Mouse (Mus musculus): ENCODE results near the gene Gm17720. TPM values are rescaled to one million over a fixed set of nuclear protein-coding genes. Genes with fewer than 3 reads are reported as not detected.
"Not testable (repeated sequence)": the region's sequence is repeated elsewhere in the genome, so short reads cannot be mapped to it uniquely, and the experiment has no call there.

Gm17720 gene
- total and polyA plus RNA-seq, 2 experiments from 2014 or later: not detected

GRCm38 (mm10) chr8:110051208-110051607 is 51.3 kb downstream of the Gm17720 start:
- Histone ChIP-seq H3K4me2 (ENCODE audit: low read depth) (no peak overlapping the region), H3K36me3 (ENCODE audit: insufficient read depth) (no peaks in the 10 kb centered on the region), H3K27me3 (ENCODE audit: insufficient read depth, low read length) (no peaks in the 10 kb centered on the region), H3K9me3 (ENCODE audit: low read length) (no peaks in the 10 kb centered on the region), H3K4me1 (ENCODE audit: insufficient read depth) (no peaks in the 10 kb centered on the region), H3K4me3 (ENCODE audit: low read depth, low read length) (no peak overlapping the region), H3K9ac (no peak overlapping the region), H3K27ac (ENCODE audit: low read depth, low read length) (no peak overlapping the region)
- no peak for TF ChIP-seq CTCF (IDR thresholded peaks at IDR 0.05; ENCODE audit: low read depth)
- DNase-seq: no peak
- WGBS: 76% methylated on average over 6 of the region's 6 CpGs
- no peak for ATAC-seq

DNA sequence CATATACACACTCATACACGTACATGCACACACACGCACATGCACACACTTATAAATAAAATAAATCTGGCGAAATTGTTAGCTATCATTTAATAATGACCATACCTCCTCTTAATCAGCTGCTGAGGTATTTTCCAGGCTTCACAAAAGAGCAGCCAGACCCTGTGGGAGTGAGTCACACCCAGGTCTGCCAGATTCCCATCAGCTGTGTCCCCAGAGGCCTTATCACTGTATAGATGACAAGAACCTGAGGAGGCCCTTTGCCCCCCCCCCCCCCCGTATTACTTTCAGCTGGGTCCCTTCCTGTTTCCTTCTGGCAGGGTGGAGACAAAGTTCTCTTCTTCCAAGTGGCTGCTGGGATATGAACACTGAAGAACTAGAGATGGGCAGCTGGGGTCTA is 62.0 kb downstream of the Gm17720 start:
- Histone ChIP-seq H3K4me3 (ENCODE audit: low read depth, low read length) (no peak overlapping the region), H3K27me3 (ENCODE audit: insufficient read depth, low read length) (no peaks in the 10 kb centered on the region), H3K9ac (no peak overlapping the region), H3K9me3 (ENCODE audit: low read length) (no peaks in the 10 kb centered on the region), H3K36me3 (ENCODE audit: insufficient read depth) (no peaks in the 10 kb centered on the region), H3K4me1 (ENCODE audit: insufficient read depth) (no peaks in the 10 kb centered on the region), H3K4me2 (ENCODE audit: low read depth) (no peak overlapping the region), H3K27ac (ENCODE audit: low read depth, low read length) (no peak overlapping the region)
- DNase-seq (no peak), ATAC-seq (no peak)
- 83% methylated on average over 4 of the region's 4 CpGs for WGBS
- no peak for TF ChIP-seq CTCF (IDR thresholded peaks at IDR 0.05; ENCODE audit: low read depth)

- H3K27ac ChIP-seq (ENCODE audit: low read depth, low read length): no peak within 1 kb of the TSS
- 89% methylated on average over 5 of the region's 5 CpGs for WGBS
Measured at GRCm38 (mm10) chr8:110039659-110040058, 62.9 kb downstream of the Gm17720 start, which contains the start of gene Chst4. Gene Chst4 (minus strand): TSS chr8:110039740.

DNA sequence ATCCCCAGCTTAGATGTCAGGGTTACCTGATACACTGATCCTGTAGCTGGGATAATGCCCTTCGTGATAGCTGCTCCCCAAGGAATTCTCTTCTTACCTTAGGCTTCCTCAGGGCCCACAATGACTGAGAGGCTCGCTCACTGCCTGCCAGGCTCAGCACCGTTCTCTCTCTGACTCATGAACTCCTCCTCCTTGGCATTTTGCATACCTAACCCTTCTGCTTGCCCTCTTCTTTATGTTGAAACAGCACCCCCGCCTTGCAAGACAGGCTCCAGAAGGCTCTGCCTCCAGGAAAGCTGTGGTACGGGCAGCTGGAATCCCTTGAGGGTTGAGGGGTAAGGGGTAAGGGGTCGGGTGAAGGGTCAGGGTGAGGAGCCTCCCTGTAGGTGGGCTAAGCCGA is 63.3 kb downstream of the Gm17720 start:
- no peak overlapping the region for H3K4me2 ChIP-seq (ENCODE audit: low read depth)
- H3K27ac ChIP-seq (ENCODE audit: low read depth, low read length): no peak overlapping the region
- DNase-seq (no peak), ATAC-seq (no peak)
- no peaks in the 10 kb centered on the region for H3K36me3 ChIP-seq (ENCODE audit: insufficient read depth)
- H3K27me3 ChIP-seq (ENCODE audit: insufficient read depth, low read length): no peaks in the 10 kb centered on the region
- H3K4me3 ChIP-seq (ENCODE audit: low read depth, low read length): no peak overlapping the region
- no peak overlapping the region for H3K9ac ChIP-seq
- WGBS: 52% methylated on average over 7 of the region's 7 CpGs
- H3K9me3 ChIP-seq (ENCODE audit: low read length): no peaks in the 10 kb centered on the region
- no peak for TF ChIP-seq CTCF (IDR thresholded peaks at IDR 0.05; ENCODE audit: low read depth)
- no peaks in the 10 kb centered on the region for H3K4me1 ChIP-seq (ENCODE audit: insufficient read depth)

More at GRCm38 (mm10) chr8:110039659-110040058, 62.9 kb downstream of the Gm17720 start, which contains the start of gene Chst4:
- Histone ChIP-seq H3K4me2 (ENCODE audit: low read depth) (no peak within 1 kb of the TSS), H3K36me3 (ENCODE audit: insufficient read depth) (no peaks in the 10 kb centered on the region), H3K4me3 (ENCODE audit: low read depth, low read length) (no peak within 1 kb of the TSS), H3K4me1 (ENCODE audit: insufficient read depth) (no peaks in the 10 kb centered on the region), H3K27me3 (ENCODE audit: insufficient read depth, low read length) (no peaks in the 10 kb centered on the region), H3K9ac (no peak within 1 kb of the TSS), H3K9me3 (ENCODE audit: low read length) (no peaks in the 10 kb centered on the region)
- DNase-seq (no peak), ATAC-seq (no peak)
- no peak for TF ChIP-seq CTCF (IDR thresholded peaks at IDR 0.05; ENCODE audit: low read depth)

- Histone ChIP-seq H3K9ac (no peak overlapping the region), H3K4me2 (ENCODE audit: low read depth) (no peak overlapping the region), H3K36me3 (ENCODE audit: insufficient read depth) (no peaks in the 10 kb centered on the region), H3K27me3 (ENCODE audit: insufficient read depth, low read length) (no peaks in the 10 kb centered on the region), H3K4me1 (ENCODE audit: insufficient read depth) (no peaks in the 10 kb centered on the region), H3K27ac (ENCODE audit: low read depth, low read length) (no peak overlapping the region), H3K4me3 (ENCODE audit: low read depth, low read length) (no peak overlapping the region), H3K9me3 (ENCODE audit: low read length) (no peaks in the 10 kb centered on the region)
- WGBS: 30% methylated on average over 2 of the region's 2 CpGs
- ATAC-seq: no peak
- peak; percentile 12 for DNase-seq
- TF ChIP-seq CTCF (IDR thresholded peaks at IDR 0.05; ENCODE audit: low read depth): no peak
Measured at GRCm38 (mm10) chr8:110036156-110036555, 66.4 kb downstream of the Gm17720 start.

GRCm38 (mm10) chr8:110034331-110034730 is 68.2 kb downstream of the Gm17720 start:
- no peak for DNase-seq
- no peak overlapping the region for H3K4me3 ChIP-seq (ENCODE audit: low read depth, low read length)
- no peak for ATAC-seq
- no peak overlapping the region for H3K9ac ChIP-seq
- 48% methylated on average over 4 of the region's 4 CpGs for WGBS
- no peak for TF ChIP-seq CTCF (IDR thresholded peaks at IDR 0.05; ENCODE audit: low read depth)
- no peaks in the 10 kb centered on the region for H3K27me3 ChIP-seq (ENCODE audit: insufficient read depth, low read length)
- H3K4me1 ChIP-seq (ENCODE audit: insufficient read depth): no peaks in the 10 kb centered on the region
- no peaks in the 10 kb centered on the region for H3K9me3 ChIP-seq (ENCODE audit: low read length)
- no peaks in the 10 kb centered on the region for H3K36me3 ChIP-seq (ENCODE audit: insufficient read depth)
- no peak overlapping the region for H3K27ac ChIP-seq (ENCODE audit: low read depth, low read length)
- H3K4me2 ChIP-seq (ENCODE audit: low read depth): no peak overlapping the region

GRCm38 (mm10) chr8:110033771-110034170 is 68.8 kb downstream of the Gm17720 start:
- H3K9me3 ChIP-seq (ENCODE audit: low read length); H3K4me2 ChIP-seq (ENCODE audit: low read depth); H3K27ac ChIP-seq (ENCODE audit: low read depth, low read length); DNase-seq; H3K4me3 ChIP-seq (ENCODE audit: low read depth, low read length); H3K27me3 ChIP-seq (ENCODE audit: insufficient read depth, low read length); H3K4me1 ChIP-seq (ENCODE audit: insufficient read depth); ATAC-seq; H3K9ac ChIP-seq; H3K36me3 ChIP-seq (ENCODE audit: insufficient read depth): not testable (repeated sequence)
- 29% methylated on average over 8 of the region's 8 CpGs for WGBS

Other genes with a start within 250 kb of the Gm17720 start
- 9.8 and 13.6 TPM in 2 replicates for gene Phlpp2, start 234.2 kb downstream of the Gm17720 start, total RNA-seq (2014; rRNA removed)
- gene Phlpp2, start 234.2 kb downstream of the Gm17720 start, polyA plus RNA-seq (2015; fragmentation: Nextera tagmentation; extraction: Ambion mirVana): 1.7 and 2.9 TPM in 2 replicates
- gene Marveld3, start 140.6 kb downstream of the Gm17720 start, total RNA-seq (2014; rRNA removed): 0.69 and 0.76 TPM in 2 replicates
- gene Marveld3, start 140.6 kb downstream of the Gm17720 start, polyA plus RNA-seq (2015; fragmentation: Nextera tagmentation; extraction: Ambion mirVana): 0.64 and 1.4 TPM in 2 replicates
- not detected in 2 replicates for gene Tat, start 112.3 kb downstream of the Gm17720 start, total RNA-seq (2014; rRNA removed)
- not detected in 2 replicates for gene Tat, start 112.3 kb downstream of the Gm17720 start, polyA plus RNA-seq (2015; fragmentation: Nextera tagmentation; extraction: Ambion mirVana)
- gene Chst4, start 63.0 kb downstream of the Gm17720 start, total RNA-seq (2014; rRNA removed): not detected in 2 replicates
- gene Chst4, start 63.0 kb downstream of the Gm17720 start, polyA plus RNA-seq (2015; fragmentation: Nextera tagmentation; extraction: Ambion mirVana): not detected in 2 replicates
- gene Zfp612, start 23.0 kb downstream of the Gm17720 start, total RNA-seq (2014; rRNA removed): 13.1 and 19.6 TPM in 2 replicates
- gene Zfp612, start 23.0 kb downstream of the Gm17720 start, polyA plus RNA-seq (2015; fragmentation: Nextera tagmentation; extraction: Ambion mirVana): 8.2 and 13.6 TPM in 2 replicates
- gene Gm21964, start 1.5 kb downstream of the Gm17720 start, total RNA-seq (2014; rRNA removed): not detected in 2 replicates
- gene Gm21964, start 1.5 kb downstream of the Gm17720 start, polyA plus RNA-seq (2015; fragmentation: Nextera tagmentation; extraction: Ambion mirVana): not detected in 2 replicates
- gene Calb2, start 65.5 kb upstream of the Gm17720 start, total RNA-seq (2014; rRNA removed): 133 TPM in 2 replicates
- 177 and 286 TPM in 2 replicates for gene Calb2, start 65.5 kb upstream of the Gm17720 start, polyA plus RNA-seq (2015; fragmentation: Nextera tagmentation; extraction: Ambion mirVana)
- 21.9 and 24.9 TPM in 2 replicates for gene Cmtr2, start 112.9 kb upstream of the Gm17720 start, total RNA-seq (2014; rRNA removed)
- gene Cmtr2, start 112.9 kb upstream of the Gm17720 start, polyA plus RNA-seq (2015; fragmentation: Nextera tagmentation; extraction: Ambion mirVana): 9.1 and 9.3 TPM in 2 replicates
- 0.92 and 1.0 TPM in 2 replicates for gene Hydin, start 164.2 kb upstream of the Gm17720 start, total RNA-seq (2014; rRNA removed)
- gene Hydin, start 164.2 kb upstream of the Gm17720 start, polyA plus RNA-seq (2015; fragmentation: Nextera tagmentation; extraction: Ambion mirVana): 0.21 and 0.63 TPM in 2 replicates

All from forebrain, postnatal 0 days (tissue).